Mouse (Mus musculus) layer of hippocampus, postnatal 25 days (tissue): ENCODE measurements around the gene Grk2. TPM values are rescaled to one million over a fixed set of nuclear protein-coding genes. Genes with fewer than 3 reads are reported as not detected.

ENCODE experiments used
- DNase-seq, 2 experiments: peaks; one replicate each; pipeline ENCODE4 v3.0.0; 2022; ENCODE audit warnings: mixed read lengths in 2 of 2, low spot score in 1 of 2; ENCODE audit errors: extremely low spot score in 1 of 2
- total RNA-seq, 2 experiments: library from RNA; stranded (reverse); gene quantifications; 2 replicates each; pipeline ENCODE4 v1.2.3; 2021

The Grk2 gene
- total RNA-seq, 2 experiments from 2014 or later: 185 to 186 TPM

- DNase-seq: no peak
Observed at GRCm38 (mm10) chr19:4304251-4304821, 1.7 kb downstream of the Grk2 start.

GRCm38 (mm10) chr19:4303640-4303995 is 2.4 kb downstream of the Grk2 start:
- DNase-seq: no peak

DNA sequence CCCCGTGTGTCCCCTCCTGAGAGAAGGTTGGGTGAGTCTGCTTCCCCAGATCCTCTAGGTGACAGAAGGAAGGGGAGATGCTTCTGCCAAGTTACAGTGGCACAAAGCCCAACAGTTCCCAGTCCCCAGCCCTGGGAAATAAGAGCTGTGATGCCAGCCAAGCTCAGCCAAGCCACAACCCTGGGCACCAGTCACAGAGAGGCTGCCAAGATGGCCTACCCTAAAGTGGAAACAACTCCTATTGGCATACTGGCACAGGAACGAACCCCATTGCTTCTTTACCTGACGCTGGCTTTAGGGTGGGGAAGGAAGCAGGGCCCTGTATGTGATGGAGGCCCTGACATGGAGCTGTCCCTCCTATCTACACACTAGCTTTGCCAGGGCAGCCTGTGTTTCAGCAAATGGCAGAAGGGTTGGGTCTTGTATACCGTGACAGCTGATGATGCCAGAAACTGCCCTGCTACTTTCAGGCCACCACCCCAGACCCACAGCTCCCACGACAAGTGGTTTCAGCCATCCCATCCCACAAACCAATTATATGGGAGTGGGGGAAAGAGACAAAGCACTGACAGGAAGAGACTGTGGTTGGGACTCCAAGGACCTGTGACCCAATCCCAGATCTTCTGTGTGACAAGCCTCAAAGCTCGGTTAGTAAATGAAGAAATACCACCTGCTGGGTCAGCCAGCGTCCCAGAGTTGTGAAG is 2.9 kb downstream of the Grk2 start:
- no peak for DNase-seq

DNA sequence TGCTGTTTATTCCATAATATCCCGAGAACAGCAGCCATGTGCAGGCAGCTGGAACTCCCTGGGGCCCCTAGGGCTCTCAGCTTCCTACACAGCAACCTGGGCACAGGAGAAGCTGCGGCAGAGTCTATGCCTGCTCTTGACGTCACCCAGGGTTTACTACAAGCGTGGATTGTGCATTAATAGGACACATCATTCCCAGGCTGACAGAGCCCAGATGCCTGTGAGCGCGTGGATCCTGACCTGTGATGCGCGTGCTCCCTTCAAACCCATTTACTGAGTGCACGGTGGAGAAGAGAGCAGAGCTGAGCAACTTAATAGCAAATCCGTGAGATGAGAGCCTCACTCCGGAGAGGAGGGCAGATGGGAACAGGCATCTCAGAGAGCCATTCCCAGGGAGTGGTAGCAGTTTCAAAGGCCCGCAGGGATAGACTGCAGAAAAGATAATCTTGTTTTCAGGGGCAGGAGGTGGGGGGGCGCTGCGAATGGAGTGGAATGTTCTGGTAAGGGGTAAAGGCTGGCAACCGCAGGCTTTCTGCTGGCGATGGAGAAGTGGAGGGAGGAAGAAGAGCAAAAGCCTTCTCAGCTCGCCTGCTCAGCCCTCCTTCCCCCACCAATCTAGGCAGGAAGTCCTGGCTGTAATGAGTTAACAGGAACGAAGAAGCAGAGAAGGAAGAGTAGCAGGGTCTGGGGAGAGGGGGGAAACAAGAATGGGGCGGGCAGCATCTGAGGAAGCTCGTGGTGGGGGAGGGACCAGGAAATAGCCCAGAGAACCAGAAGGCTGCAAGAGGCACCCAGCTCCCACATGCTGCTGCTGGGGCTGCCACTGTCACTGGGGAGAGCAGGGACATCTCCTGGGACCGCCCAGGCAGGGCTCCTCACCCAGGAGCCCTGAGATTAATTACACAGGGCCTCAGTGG is 4.0 kb downstream of the Grk2 start:
- no peak for DNase-seq

- no peak for DNase-seq
Observed at GRCm38 (mm10) chr19:4300852-4301734, 4.9 kb downstream of the Grk2 start.

GRCm38 (mm10) chr19:4300271-4300704 is 5.7 kb downstream of the Grk2 start:
- no peak for DNase-seq

GRCm38 (mm10) chr19:4299574-4300270 is 6.3 kb downstream of the Grk2 start:
- DNase-seq: no peak

GRCm38 (mm10) chr19:4299126-4299525 is 6.9 kb downstream of the Grk2 start:
- no peak for DNase-seq

GRCm38 (mm10) chr19:4298322-4299121 is 7.5 kb downstream of the Grk2 start:
- no peak for DNase-seq

GRCm38 (mm10) chr19:4297851-4298250 is 8.2 kb downstream of the Grk2 start:
- no peak for DNase-seq

DNA sequence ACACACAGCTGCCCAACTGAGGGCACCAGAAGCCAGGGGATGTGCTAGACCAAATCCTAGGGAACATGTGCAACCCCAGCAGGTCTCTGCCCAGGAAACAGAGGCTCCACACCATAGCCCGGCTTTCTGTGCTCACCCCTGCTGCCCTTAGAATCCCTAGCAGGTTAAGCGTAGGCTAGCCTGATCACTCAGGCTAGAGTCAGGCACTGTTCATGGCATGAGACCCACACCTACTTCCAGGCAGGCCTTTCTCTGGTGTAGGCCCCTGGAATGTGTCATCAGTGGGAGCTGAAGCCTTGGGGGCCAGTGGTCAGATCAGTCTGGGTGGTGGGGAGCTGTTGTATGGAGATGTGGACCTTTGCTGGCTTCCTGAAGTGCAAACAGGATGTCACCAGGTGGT is 9.4 kb downstream of the Grk2 start:
- no peak for DNase-seq

DNA sequence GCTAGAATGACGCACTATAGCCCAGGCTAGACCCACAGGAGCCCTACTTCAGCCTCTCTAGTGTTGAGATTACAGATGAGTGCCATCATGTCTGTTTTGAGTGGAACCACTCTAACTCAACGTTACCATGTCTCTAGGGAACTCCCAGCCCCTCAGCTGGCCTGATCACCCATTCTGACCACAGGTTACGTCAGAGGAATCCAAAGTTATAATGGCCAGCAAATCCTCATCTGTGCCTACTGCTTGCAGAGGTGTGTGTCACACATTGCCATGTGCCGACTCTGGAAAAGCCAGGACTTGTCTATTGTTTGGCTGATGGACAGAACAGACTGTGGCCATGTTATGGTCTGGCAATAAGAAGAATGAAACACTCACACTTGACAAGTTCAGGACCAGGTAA is 10.6 kb downstream of the Grk2 start:
- DNase-seq: no peak

DNA sequence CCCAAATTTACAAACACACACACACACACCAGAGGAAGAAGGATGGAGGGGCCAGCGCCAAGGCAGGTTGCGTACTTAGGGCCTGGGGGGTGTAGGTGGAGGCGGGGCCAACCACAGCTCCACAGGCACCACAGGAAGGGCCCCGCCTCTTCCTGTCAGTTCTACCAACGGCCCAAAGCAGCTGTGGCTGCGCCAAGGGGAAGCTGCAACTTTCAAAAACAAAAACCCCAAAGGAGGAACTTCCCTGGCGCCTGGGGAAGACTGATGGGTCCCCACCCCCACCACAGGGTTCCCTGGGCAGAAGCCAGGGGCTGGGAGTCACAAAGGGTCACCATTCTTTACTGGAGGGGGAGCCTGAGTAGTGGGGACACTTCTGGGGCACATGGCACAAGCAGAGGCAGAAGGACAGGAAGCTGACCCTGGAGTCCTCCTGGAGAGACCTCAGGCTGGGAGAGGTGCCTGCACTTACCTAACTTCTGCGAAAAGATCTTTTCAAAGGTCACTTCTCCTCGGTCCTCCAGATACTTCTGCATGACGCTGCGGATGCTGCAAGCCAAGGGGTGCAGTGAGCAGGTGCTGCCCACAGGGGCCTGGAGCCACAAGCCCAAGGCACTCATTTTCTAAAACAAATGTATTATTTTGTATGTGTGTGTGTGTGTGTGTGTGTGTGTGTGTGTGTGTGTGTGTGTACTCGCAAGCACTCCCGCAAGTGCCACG is 11.5 kb downstream of the Grk2 start:
- DNase-seq: no peak

DNA sequence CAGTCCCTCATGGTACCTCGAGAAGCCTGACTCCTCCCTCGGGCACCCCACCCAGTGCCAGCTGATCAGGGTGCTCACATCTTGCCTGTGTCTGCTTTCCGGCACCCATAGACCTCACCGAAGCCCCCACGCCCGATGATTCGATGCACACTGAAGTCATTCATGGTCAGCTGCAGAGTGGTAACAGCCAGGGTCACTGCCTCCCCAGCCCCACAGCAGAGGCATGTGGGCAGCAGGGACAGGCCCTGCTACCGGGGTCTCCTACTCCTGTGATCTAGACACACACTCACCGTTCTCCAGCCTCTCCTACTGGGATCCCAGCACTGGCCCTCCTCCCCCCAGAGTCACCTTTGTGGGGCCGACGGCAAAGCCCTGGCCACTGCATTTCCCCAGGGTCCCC is 14.9 kb downstream of the Grk2 start:
- no peak for DNase-seq

- no peak for DNase-seq
Observed at GRCm38 (mm10) chr19:4290749-4291148, 15.3 kb downstream of the Grk2 start.

- no peak for DNase-seq
Observed at GRCm38 (mm10) chr19:4283653-4284052, 22.4 kb downstream of the Grk2 start.

DNA sequence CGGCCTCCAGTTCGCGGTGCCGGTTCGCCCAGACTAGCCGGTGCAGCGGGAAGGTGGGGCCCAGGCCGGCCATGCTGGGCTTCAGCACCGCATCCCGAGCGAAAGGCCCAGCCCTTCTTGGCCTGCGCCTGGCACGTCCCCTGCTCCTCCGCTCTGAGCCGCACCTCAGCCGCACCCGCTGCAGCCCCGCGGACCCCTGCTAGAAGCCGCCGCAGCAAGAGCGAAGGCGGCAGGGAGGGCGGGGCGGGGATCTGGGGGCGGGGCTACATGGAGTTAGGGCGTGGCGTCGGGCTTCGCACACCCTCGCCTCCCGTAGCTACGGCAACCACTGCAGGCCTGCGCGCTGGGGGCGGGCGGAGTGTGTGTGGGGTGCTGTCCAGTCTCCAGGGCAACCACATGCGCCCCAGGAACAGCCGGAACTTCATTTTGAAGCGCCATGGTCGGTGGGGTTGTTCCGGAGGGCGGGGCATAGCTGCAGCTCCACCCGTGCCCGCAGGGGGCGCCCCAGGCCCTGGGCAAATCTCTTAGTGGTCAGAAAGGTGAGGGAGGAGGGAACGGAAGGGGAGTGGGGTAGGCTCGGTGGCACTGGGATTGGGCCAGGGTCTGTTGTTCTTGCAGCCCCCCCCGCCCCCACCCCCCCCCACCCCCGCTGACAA is 23.0 kb downstream of the Grk2 start, which contains the start of gene Ankrd13d:
TSS of gene Ankrd13d (minus strand) at position 240 of the 656 bp plus-strand sequence.
- DNase-seq: peak; percentile 88 to 92

- no peak for DNase-seq
Observed at GRCm38 (mm10) chr19:4280425-4280824, 25.6 kb downstream of the Grk2 start.
